Mouse (Mus musculus) left cerebral cortex, adult 8-10 months (tissue): ENCODE measurements around the gene Angptl3. TPM values are rescaled to one million over a fixed set of nuclear protein-coding genes. Genes with fewer than 3 reads are reported as not detected.

Source experiments
- total RNA-seq, 4 experiments: library from RNA; stranded (reverse); gene quantifications; 2 replicates each; pipeline ENCODE4 v1.2.4; 2022

Angptl3 gene
- total RNA-seq, 4 experiments from 2014 or later = 0.27 to 0.60 TPM; not detected in 2

Other genes with a start within 250 kb of the Angptl3 start
- 1 to 10 TPM; 3.9 to 4.4 (median 4.3) TPM for gene Kank4, start 213.4 kb upstream of the Angptl3 start, total RNA-seq
- gene I0C0044D17Rik, start 207.1 kb upstream of the Angptl3 start, total RNA-seq = not detected
- gene Usp1, start 107.1 kb upstream of the Angptl3 start, total RNA-seq = 10 to 100 TPM; 22.1 to 27.3 (median 23.5) TPM
- 10 to 100 TPM; 38.7 to 45.4 (median 42.1) TPM for gene Dock7, start 90.0 kb downstream of the Angptl3 start, total RNA-seq
- 10 to 100 TPM; 42.4 to 51.4 (median 47.2) TPM for gene Atg4c, start 163.0 kb downstream of the Angptl3 start, total RNA-seq